Comparison of ENCODE assay signal across 17 mouse cellular contexts in the genomic region with DNA sequence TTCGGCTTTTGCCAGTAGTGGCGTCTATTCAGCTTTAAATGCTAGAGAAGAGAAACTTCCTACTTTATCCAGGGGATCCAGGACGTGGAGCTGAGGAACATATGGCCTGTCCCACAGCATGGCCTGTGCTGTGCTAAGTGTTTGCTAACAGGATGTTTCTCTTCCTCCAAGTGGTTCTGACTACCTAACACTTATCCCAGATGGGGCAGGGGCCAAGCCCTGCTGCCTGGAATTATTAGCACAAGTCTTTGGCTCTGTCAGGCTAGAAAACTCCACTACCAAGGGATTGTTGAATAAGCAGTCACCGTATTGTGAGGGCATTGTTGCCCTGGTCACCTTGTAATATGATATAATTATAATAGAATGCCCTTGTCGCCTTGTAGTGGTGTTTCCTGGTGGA. TPM values are rescaled to one million over a fixed set of nuclear protein-coding genes. Genes with fewer than 3 reads are reported as not detected.
"Had no signal": no experiment of that assay in that cellular context is flagged by ENCODE, and none has a peak within 500 bp of the region (broad histone marks: within the 10 kb centered on the region; RNA-seq: fewer than 3 reads in every experiment).

No protein-coding gene starts in this region.

- H3K9ac ChIP-seq: intestine, embryonic 15.5 days; liver, embryonic 15.5 days; lung, embryonic 15.5 days; midbrain, embryonic 13.5 days; neural tube, embryonic 15.5 days had no signal

- H3K4me1 ChIP-seq: intestine, embryonic 15.5 days; limb, embryonic 10.5 days; liver, embryonic 15.5 days; lung, embryonic 15.5 days had no signal

- ATAC-seq: intestine, embryonic 15.5 days; midbrain, embryonic 13.5 days had no signal

- H3K9me3 ChIP-seq: intestine, embryonic 15.5 days; limb, embryonic 10.5 days; liver, embryonic 15.5 days; lung, embryonic 15.5 days; midbrain, embryonic 13.5 days; neural tube, embryonic 15.5 days had no signal

- H3K36me3 ChIP-seq: intestine, embryonic 15.5 days; limb, embryonic 10.5 days; liver, embryonic 15.5 days; lung, embryonic 15.5 days; neural tube, embryonic 15.5 days had no signal

- H3K4me3 ChIP-seq: intestine, embryonic 15.5 days; left cerebral cortex, adult 2 months; limb, embryonic 10.5 days; liver, embryonic 15.5 days; lung, embryonic 15.5 days; midbrain, embryonic 13.5 days; myocyte; neural tube, embryonic 15.5 days had no signal

- H3K27ac ChIP-seq: intestine, embryonic 15.5 days; left cerebral cortex, adult 2 months; limb, embryonic 10.5 days; liver, embryonic 15.5 days; lung, embryonic 15.5 days; midbrain, embryonic 13.5 days; neural tube, embryonic 15.5 days had no signal

- H3K4me2 ChIP-seq: intestine, embryonic 15.5 days; liver, embryonic 11.5 days; liver, embryonic 15.5 days; lung, embryonic 15.5 days; midbrain, embryonic 13.5 days; neural tube, embryonic 15.5 days had no signal

- H3K27me3 ChIP-seq: intestine, embryonic 15.5 days; liver, embryonic 15.5 days; lung, embryonic 15.5 days; midbrain, embryonic 13.5 days; neural tube, embryonic 15.5 days had no signal

- DNase-seq: kidney, adult 18-20 months; kidney, postnatal 10 days; kidney, postnatal 4 days; right cerebral cortex, adult 18-20 months; right cerebral cortex, postnatal 25 days; thymus, adult 18-20 months; thymus, postnatal 14 days had no signal

RNA-seq across cellular contexts. Expression of a gene that starts 8.2 kb away (rescaled TPM):
- total RNA-seq: megakaryocyte-erythroid progenitor cell, adult 5-6 weeks had no signal
